Mouse (Mus musculus): ENCODE data around the gene Agrn.

Agrn gene

GRCm38 (mm10) chr4:156202462-156202893 is 5.2 kb upstream of the Agrn start:
- DNase-seq (ENCODE audit: low spot score): no peak

GRCm38 (mm10) chr4:156200623-156201475 is 3.6 kb upstream of the Agrn start, which contains the start of gene Isg15:
Gene Isg15 (minus strand): TSS chr4:156200818.
- no peak for DNase-seq (ENCODE audit: low spot score)

- DNase-seq (ENCODE audit: low spot score): peak; percentile 76
Measured at GRCm38 (mm10) chr4:156197829-156198205, 529 bp upstream of the Agrn start.

- DNase-seq (ENCODE audit: low spot score): peak; percentile 42
Measured at GRCm38 (mm10) chr4:156195927-156196870, 1.1 kb downstream of the Agrn start.

GRCm38 (mm10) chr4:156194346-156194745 is 2.9 kb downstream of the Agrn start:
- no peak for DNase-seq (ENCODE audit: low spot score)

GRCm38 (mm10) chr4:156193906-156194305 is 3.4 kb downstream of the Agrn start:
- DNase-seq (ENCODE audit: low spot score): no peak

GRCm38 (mm10) chr4:156193200-156193590 is 4.1 kb downstream of the Agrn start:
- no peak for DNase-seq (ENCODE audit: low spot score)

- DNase-seq (ENCODE audit: low spot score): no peak
Measured at GRCm38 (mm10) chr4:156192421-156193199, 4.7 kb downstream of the Agrn start.

- no peak for DNase-seq (ENCODE audit: low spot score)
Measured at GRCm38 (mm10) chr4:156188811-156189323, 8.4 kb downstream of the Agrn start.

- no peak for DNase-seq (ENCODE audit: low spot score)
Measured at GRCm38 (mm10) chr4:156188162-156188810, 9.0 kb downstream of the Agrn start.

- no peak for DNase-seq (ENCODE audit: low spot score)
Measured at GRCm38 (mm10) chr4:156185950-156186850, 11.1 kb downstream of the Agrn start.

GRCm38 (mm10) chr4:156185456-156185949 is 11.8 kb downstream of the Agrn start:
- DNase-seq (ENCODE audit: low spot score): no peak

- no peak for DNase-seq (ENCODE audit: low spot score)
Measured at GRCm38 (mm10) chr4:156184291-156184954, 12.9 kb downstream of the Agrn start.

GRCm38 (mm10) chr4:156183747-156184146 is 13.5 kb downstream of the Agrn start:
- no peak for DNase-seq (ENCODE audit: low spot score)

GRCm38 (mm10) chr4:156177630-156178029 is 19.7 kb downstream of the Agrn start:
- no peak for DNase-seq (ENCODE audit: low spot score)

- DNase-seq (ENCODE audit: low spot score): no peak
Measured at GRCm38 (mm10) chr4:156171828-156172227, 25.5 kb downstream of the Agrn start.

GRCm38 (mm10) chr4:156169129-156169528 is 28.2 kb downstream of the Agrn start:
- DNase-seq (ENCODE audit: low spot score): no peak

GRCm38 (mm10) chr4:156168611-156169010 is 28.7 kb downstream of the Agrn start:
- no peak for DNase-seq (ENCODE audit: low spot score)

GRCm38 (mm10) chr4:156166477-156166876 is 30.8 kb downstream of the Agrn start:
- no peak for DNase-seq (ENCODE audit: low spot score)
